Mouse (Mus musculus): ENCODE measurements at regions not wholly inside any gene's neighbourhood (a gene's known extent, or its start where the extent isn't known, plus 50 kb on each side); places are given as distances from the start of the nearest gene placed in this dataset.

- H3K4me3 ChIP-seq (replicated peaks), result no peak overlapping the region
- no peaks in the 10 kb centered on the region for H3K9me3 ChIP-seq (replicated peaks)
- no peak overlapping the region for H3K4me2 ChIP-seq
- no peak overlapping the region for H3K9ac ChIP-seq
- H3K4me1 ChIP-seq (replicated peaks), result peaks cover 40% of the 10 kb centered on the region
- ATAC-seq (ENCODE audit: insufficient read depth), result peak; percentile 75
- no peaks in the 10 kb centered on the region for H3K36me3 ChIP-seq (replicated peaks)
- 10% methylated on average over 2 of the region's 2 CpGs for WGBS (ENCODE audit: insufficient replicate concordance)
- no peaks in the 10 kb centered on the region for H3K27me3 ChIP-seq
- 0 out of 2 replicates have a peak overlapping the region, but pooled peaks have one; percentile 29 for H3K27ac ChIP-seq (replicated peaks)
These were observed 88.6 kb upstream of the Serbp1 start for GRCm38 (mm10) chr6:67149425-67149824.

GRCm38 (mm10) chr6:67146708-67147107 is 91.3 kb upstream of the Serbp1 start:
- Histone ChIP-seq H3K4me3 (replicated peaks) (no peak overlapping the region), H3K9me3 (replicated peaks) (no peaks in the 10 kb centered on the region), H3K9ac (no peak overlapping the region), H3K4me1 (replicated peaks) (peaks cover 53% of the 10 kb centered on the region), H3K36me3 (replicated peaks) (no peaks in the 10 kb centered on the region), H3K27me3 (no peaks in the 10 kb centered on the region), H3K4me2 (no peak overlapping the region), H3K27ac (replicated peaks) (peak overlapping the region; percentile 54)
- WGBS (ENCODE audit: insufficient replicate concordance), result 39% methylated on average over 4 of the region's 4 CpGs
- no peak for ATAC-seq (ENCODE audit: insufficient read depth)

GRCm38 (mm10) chr6:67145969-67146368 is 92.0 kb upstream of the Serbp1 start:
- peak overlapping the region; percentile 54 for H3K27ac ChIP-seq (replicated peaks)
- no peaks in the 10 kb centered on the region for H3K36me3 ChIP-seq (replicated peaks)
- H3K4me2 ChIP-seq, result no peak overlapping the region
- no peak overlapping the region for H3K4me3 ChIP-seq (replicated peaks)
- no peaks in the 10 kb centered on the region for H3K9me3 ChIP-seq (replicated peaks)
- H3K4me1 ChIP-seq (replicated peaks), result peaks cover 54% of the 10 kb centered on the region
- ATAC-seq (ENCODE audit: insufficient read depth), result no peak
- 47% methylated on average over 5 of the region's 5 CpGs for whole genome bisulfite sequencing (ENCODE audit: insufficient replicate concordance)
- H3K27me3 ChIP-seq, result no peaks in the 10 kb centered on the region
- H3K9ac ChIP-seq, result no peak overlapping the region

DNA sequence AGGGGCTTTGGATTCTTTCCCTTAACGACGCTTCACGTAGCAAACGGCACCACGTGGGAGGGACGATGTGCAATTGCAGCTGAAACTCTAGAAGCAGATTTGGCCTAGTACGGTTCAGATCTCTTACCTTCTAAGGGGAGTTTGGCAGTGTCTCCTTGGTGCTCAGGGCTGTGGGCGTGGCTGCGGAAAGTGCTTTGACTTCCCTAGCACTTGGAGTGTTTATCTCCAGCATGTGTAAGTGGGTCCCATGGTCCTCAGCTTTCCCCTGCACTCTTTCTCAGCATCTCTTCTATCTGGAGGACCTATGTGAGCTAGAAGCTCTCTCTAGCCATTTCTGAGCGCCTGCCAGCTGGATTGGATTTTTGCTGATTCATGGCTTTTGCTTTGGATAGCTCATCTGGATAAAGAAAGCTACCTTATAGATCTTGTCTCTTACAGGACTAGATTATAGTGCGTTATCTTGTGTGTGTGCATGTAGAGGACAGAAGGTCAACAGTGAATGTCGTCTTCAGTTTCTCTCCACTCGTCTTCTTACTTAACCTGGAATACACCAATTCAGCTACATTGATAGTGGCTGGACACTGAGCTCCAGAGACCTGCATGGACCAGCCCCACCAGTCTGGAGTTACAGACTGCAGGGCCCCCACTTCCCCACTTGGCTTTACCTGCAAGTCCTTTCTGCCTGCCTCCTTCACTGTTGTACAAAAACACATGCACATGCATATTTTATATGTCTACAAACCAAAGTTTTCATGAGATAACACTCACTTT is 92.8 kb upstream of the Serbp1 start:
- Histone ChIP-seq H3K4me3 (replicated peaks) (no peak overlapping the region), H3K27me3 (no peaks in the 10 kb centered on the region), H3K4me1 (replicated peaks) (peaks cover 58% of the 10 kb centered on the region), H3K9me3 (replicated peaks) (no peaks in the 10 kb centered on the region), H3K9ac (no peak overlapping the region), H3K27ac (replicated peaks) (no peak overlapping the region), H3K4me2 (no peak overlapping the region), H3K36me3 (replicated peaks) (no peaks in the 10 kb centered on the region)
- 61% methylated on average over 13 of the region's 13 CpGs for WGBS (ENCODE audit: insufficient replicate concordance)
- ATAC-seq (ENCODE audit: insufficient read depth), result no peak

- no peaks in the 10 kb centered on the region for H3K9me3 ChIP-seq (replicated peaks)
- WGBS (ENCODE audit: insufficient replicate concordance), result 33% methylated on average over 4 of the region's 4 CpGs
- H3K4me2 ChIP-seq, result no peak overlapping the region
- no peak overlapping the region for H3K4me3 ChIP-seq (replicated peaks)
- H3K27ac ChIP-seq (replicated peaks), result no peak overlapping the region
- H3K27me3 ChIP-seq, result no peaks in the 10 kb centered on the region
- H3K9ac ChIP-seq, result no peak overlapping the region
- no peaks in the 10 kb centered on the region for H3K36me3 ChIP-seq (replicated peaks)
- ATAC-seq (ENCODE audit: insufficient read depth), result no peak
- H3K4me1 ChIP-seq (replicated peaks), result peaks cover 37% of the 10 kb centered on the region
These were observed 95.8 kb upstream of the Serbp1 start for GRCm38 (mm10) chr6:67142179-67142578.

GRCm38 (mm10) chr6:67140645-67141250 is 97.2 kb upstream of the Serbp1 start:
- Histone ChIP-seq H3K27ac (replicated peaks) (no peak overlapping the region), H3K4me1 (replicated peaks) (peaks cover 30% of the 10 kb centered on the region), H3K4me3 (replicated peaks) (no peak overlapping the region), H3K4me2 (no peak overlapping the region), H3K9ac (no peak overlapping the region), H3K36me3 (replicated peaks) (no peaks in the 10 kb centered on the region), H3K27me3 (no peaks in the 10 kb centered on the region), H3K9me3 (replicated peaks) (no peaks in the 10 kb centered on the region)
- 41% methylated on average over 6 of the region's 6 CpGs for WGBS (ENCODE audit: insufficient replicate concordance)
- no peak for ATAC-seq (ENCODE audit: insufficient read depth)

- Histone ChIP-seq H3K9me3 (replicated peaks) (no peaks in the 10 kb centered on the region), H3K4me1 (replicated peaks) (peaks cover 15% of the 10 kb centered on the region; the same call in 1 of the 2 replicates), H3K27ac (replicated peaks) (no peak overlapping the region), H3K27me3 (no peaks in the 10 kb centered on the region), H3K4me2 (no peak overlapping the region), H3K4me3 (replicated peaks) (no peak overlapping the region), H3K9ac (no peak overlapping the region), H3K36me3 (replicated peaks) (no peaks in the 10 kb centered on the region)
- ATAC-seq (ENCODE audit: insufficient read depth), result no peak
- 68% methylated on average over 3 of the region's 3 CpGs for WGBS (ENCODE audit: insufficient replicate concordance)
These were observed 99.0 kb upstream of the Serbp1 start for GRCm38 (mm10) chr6:67139012-67139375.

- H3K27me3 ChIP-seq, result no peaks in the 10 kb centered on the region
- H3K4me2 ChIP-seq, result no peak overlapping the region
- H3K4me3 ChIP-seq (replicated peaks), result no peak overlapping the region
- no peak overlapping the region for H3K27ac ChIP-seq (replicated peaks)
- no peak for ATAC-seq (ENCODE audit: insufficient read depth)
- H3K4me1 ChIP-seq (replicated peaks), result peaks cover 13% of the 10 kb centered on the region; the same call in 1 of the 2 replicates
- no peaks in the 10 kb centered on the region for H3K9me3 ChIP-seq (replicated peaks)
- WGBS (ENCODE audit: insufficient replicate concordance), result 58% methylated on average over 13 of the region's 13 CpGs
- H3K36me3 ChIP-seq (replicated peaks), result no peaks in the 10 kb centered on the region
- H3K9ac ChIP-seq, result no peak overlapping the region
These were observed 99.5 kb upstream of the Serbp1 start for GRCm38 (mm10) chr6:67138302-67139011.

DNA sequence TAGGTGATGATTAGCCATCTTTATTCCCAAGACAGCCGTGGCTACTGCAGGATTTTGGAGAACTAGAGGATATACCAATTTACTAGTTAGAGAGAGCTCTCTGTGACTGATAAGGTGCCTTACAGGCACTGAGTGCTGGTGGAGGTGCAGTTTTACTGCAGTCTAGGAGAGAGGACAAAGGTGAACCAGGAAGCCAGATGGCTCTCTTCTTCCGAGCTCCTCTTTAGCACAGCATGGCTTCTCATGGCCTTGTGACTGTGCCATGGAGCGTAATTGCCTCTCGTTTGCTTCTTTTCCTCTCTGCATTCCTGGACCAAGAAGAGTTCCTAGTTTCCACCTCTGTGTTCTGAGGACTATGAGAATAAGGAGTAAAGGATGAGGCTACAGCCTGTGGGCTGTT is 100.2 kb upstream of the Gadd45a start:
- no peaks in the 10 kb centered on the region for H3K27me3 ChIP-seq
- H3K4me2 ChIP-seq, result no peak overlapping the region
- no peak overlapping the region for H3K9ac ChIP-seq
- H3K4me3 ChIP-seq (replicated peaks), result no peak overlapping the region
- no peaks in the 10 kb centered on the region for H3K36me3 ChIP-seq (replicated peaks)
- H3K27ac ChIP-seq (replicated peaks), result no peak overlapping the region
- no peaks in the 10 kb centered on the region for H3K9me3 ChIP-seq (replicated peaks)
- ATAC-seq (ENCODE audit: insufficient read depth), result no peak
- peaks cover 13% of the 10 kb centered on the region; the same call in 1 of the 2 replicates for H3K4me1 ChIP-seq (replicated peaks)
- WGBS (ENCODE audit: insufficient replicate concordance), result 63% methylated on average over 4 of the region's 4 CpGs

- H3K9ac ChIP-seq, result no peak overlapping the region
- no peak overlapping the region for H3K4me2 ChIP-seq
- no peak for ATAC-seq (ENCODE audit: insufficient read depth)
- H3K27ac ChIP-seq (replicated peaks), result no peak overlapping the region
- H3K36me3 ChIP-seq (replicated peaks), result no peaks in the 10 kb centered on the region
- H3K27me3 ChIP-seq, result no peaks in the 10 kb centered on the region
- no peaks in the 10 kb centered on the region for H3K9me3 ChIP-seq (replicated peaks)
- 20% methylated on average over 1 of the region's 1 CpGs for WGBS (ENCODE audit: insufficient replicate concordance)
- no peak overlapping the region for H3K4me3 ChIP-seq (replicated peaks)
- no peaks in the 10 kb centered on the region for H3K4me1 ChIP-seq (replicated peaks)
These were observed 97.7 kb upstream of the Gadd45a start for GRCm38 (mm10) chr6:67134915-67135314.

DNA sequence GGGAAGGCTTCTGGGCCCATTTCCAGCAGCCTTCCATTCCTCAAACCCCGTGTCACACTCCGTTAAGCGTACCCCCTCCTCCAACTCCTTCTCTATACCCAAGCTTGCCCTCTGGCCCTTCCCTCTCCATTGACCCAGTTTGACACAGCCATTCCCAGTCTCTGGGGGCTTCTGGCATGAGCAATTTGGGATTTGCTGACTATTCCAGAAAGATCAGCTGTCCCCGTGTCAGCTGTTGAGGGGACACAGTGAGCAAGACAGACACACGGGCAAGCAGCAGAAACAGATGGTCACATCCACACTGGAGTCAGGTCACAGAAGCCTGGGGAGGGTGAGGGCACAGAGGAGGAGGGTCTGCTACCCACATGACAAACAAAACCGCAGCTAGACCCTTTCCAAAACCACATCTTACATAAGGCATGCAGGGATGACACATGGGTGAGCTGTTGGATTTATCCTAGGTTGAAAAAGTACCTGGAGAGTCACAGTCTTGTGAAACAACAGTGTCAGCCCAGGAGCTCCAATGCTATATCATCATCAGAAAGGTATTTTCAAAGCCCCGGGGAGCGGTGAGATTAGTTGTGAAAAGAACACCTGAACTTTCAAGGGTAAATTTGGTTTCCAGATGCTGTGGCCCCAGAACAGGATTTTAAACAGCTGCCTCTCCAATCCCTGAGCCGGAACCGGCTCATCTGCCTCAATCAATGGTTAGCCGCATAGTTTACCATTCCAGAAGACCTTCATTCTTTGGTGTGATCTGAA is 93.5 kb upstream of the Gadd45a start:
- 75% methylated on average over 11 of the region's 11 CpGs for WGBS (ENCODE audit: insufficient replicate concordance)
- no peaks in the 10 kb centered on the region for H3K9me3 ChIP-seq (replicated peaks)
- no peak for ATAC-seq (ENCODE audit: insufficient read depth)

More for the DNA sequence above, 93.5 kb upstream of the Gadd45a start:
- Histone ChIP-seq H3K27me3 (peaks cover 8% of the 10 kb centered on the region), H3K4me2 (no peak overlapping the region), H3K36me3 (replicated peaks) (no peaks in the 10 kb centered on the region), H3K9ac (no peak overlapping the region), H3K4me3 (replicated peaks) (no peak overlapping the region), H3K4me1 (replicated peaks) (no peaks in the 10 kb centered on the region), H3K27ac (replicated peaks) (no peak overlapping the region)
